Mouse (Mus musculus) layer of hippocampus, adult 2 months (tissue): ENCODE results near the gene Ccdc184. TPM values are rescaled to one million over a fixed set of nuclear protein-coding genes. Genes with fewer than 3 reads are reported as not detected.

Experiments used
- DNase-seq, 2 experiments: peaks; one replicate each; pipeline ENCODE4 v3.0.0; 2022; ENCODE audit warnings: low spot score in 2 of 2
- H3K27ac ChIP-seq: fragments of 200-600 bp; 2 replicates; pipeline ENCODE4 v1.8.1; 2022
- H3K4me3 ChIP-seq: fragments of 200-600 bp; 2 replicates; pipeline ENCODE4 v1.8.1; 2022; ENCODE audit warnings: mild to moderate bottlenecking
- CTCF ChIP-seq: fragments of 200-600 bp; conservative IDR thresholded peaks from 2 replicates; pipeline ENCODE4 v1.8.1; 2022; ENCODE audit warnings: antibody characterized with exemption, mild to moderate bottlenecking, moderate library complexity
- total RNA-seq, 2 experiments: library from RNA; stranded (reverse); gene quantifications; 2 replicates each; pipeline ENCODE4 v1.2.3; 2021

The Ccdc184 gene
- total RNA-seq, 2 experiments from 2014 or later: 10.6 to 10.9 TPM

DNA sequence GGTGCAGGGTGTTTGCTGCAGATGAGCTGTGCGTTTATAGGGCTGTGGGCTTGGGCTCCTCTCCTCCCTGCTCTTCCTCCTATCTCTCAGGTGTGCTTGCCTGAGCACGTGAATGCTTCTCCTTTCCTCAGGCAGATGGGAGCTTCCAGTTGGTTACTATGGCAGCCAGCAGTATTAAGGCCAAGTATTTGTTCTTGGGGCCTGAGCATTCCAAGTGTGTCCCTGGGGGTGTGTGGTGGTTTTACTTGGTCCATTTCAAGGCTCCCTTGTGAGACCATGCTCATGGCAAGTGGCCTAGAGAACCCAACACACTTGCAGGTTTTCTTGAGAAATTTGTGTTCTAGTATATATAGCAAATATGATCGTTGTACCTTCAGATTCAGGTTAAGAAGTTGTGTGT, 28.5 kb downstream of the Ccdc184 start, which contains the start of gene Olfr288:
Olfr288 (minus strand) TSS at position 101 of the 400 bp plus-strand sequence.
- H3K4me3 ChIP-seq: no peak within 1 kb of the TSS
- DNase-seq: no peak
- no peak for TF ChIP-seq CTCF
- H3K27ac ChIP-seq: no peak within 1 kb of the TSS

DNA sequence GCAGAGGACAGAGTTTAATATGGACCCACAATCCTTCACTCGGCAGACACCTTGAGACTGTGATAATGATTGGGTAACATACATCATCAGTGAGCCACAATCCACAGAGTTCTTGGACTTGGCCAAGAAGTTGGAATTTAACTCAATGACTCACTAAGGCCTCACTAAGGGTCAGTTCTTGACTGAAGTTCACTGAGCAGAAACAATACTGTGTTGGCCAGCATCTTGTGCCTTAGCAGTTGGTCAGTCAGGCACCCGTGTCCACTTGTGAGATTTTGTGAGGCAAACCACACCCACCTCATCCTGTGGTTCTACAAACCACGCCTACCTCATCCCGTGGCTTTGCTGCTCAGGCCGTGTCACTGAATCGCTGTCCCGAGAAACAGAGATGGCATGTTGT, 42.7 kb downstream of the Ccdc184 start:
- DNase-seq: no peak
- no peak overlapping the region for H3K4me3 ChIP-seq
- TF ChIP-seq CTCF: no peak
- no peak overlapping the region for H3K27ac ChIP-seq

DNA sequence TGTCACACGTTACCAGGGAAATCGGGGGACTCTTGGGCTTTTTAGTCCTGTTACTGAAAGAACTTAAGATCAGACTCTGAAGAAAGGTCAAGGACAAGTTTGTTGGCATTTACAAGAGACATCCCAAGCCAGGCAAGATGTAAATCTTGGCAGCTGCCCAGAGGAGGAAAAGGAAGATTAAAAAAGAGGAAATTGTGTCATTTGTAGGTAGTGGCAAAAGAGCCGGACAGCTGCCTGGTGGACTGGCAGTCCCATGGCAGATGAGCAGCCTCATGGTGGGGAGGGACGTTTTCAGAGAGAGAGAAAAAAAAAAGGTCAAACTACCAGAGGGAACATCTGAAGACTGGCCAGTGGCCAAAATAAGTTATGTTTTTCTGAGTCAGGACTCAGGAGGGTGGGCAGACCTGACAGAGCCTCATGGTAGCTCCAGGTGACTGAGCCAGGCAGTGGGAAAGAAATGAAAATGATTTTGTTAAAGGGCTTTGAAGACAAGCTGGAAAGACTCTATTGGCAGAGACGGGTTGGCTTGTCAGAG, 46.4 kb downstream of the Ccdc184 start:
- Histone ChIP-seq H3K27ac (no peak overlapping the region), H3K4me3 (no peak overlapping the region)
- no peak for DNase-seq
- TF ChIP-seq CTCF: no peak

DNA sequence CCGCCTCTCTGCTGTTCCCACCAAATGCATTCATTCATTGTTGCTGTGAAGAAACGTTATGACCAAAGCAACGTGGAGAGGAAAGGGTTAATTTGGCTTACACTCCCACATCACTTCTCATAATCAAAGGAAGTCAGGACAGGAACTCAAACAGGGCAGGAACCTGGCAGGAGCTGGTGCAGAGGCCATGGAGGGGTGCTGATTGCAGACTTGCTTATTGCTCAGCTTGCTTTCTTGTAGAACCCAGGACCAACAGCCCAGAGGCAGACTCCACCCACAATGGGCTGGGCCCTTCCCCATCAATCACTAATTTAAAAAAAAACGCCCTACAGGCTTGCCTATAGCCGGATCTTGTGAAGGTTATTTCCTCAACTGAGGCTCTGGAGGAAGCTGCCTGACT, 47.2 kb downstream of the Ccdc184 start:
- no peak overlapping the region for H3K27ac ChIP-seq
- no peak overlapping the region for H3K4me3 ChIP-seq
- DNase-seq: no peak
- TF ChIP-seq CTCF: no peak

Other genes with a start within 250 kb of the Ccdc184 start
- gene Tmem106c, start 203.0 kb upstream of the Ccdc184 start, total RNA-seq: 10 to 100 TPM; 32.8 to 34.1 TPM
- gene Col2a1, start 162.5 kb upstream of the Ccdc184 start, total RNA-seq: 1 to 10 TPM in 1 of 2 experiments, under 1 TPM in 1; 0.61 to 1.2 TPM
- 100 to 1,000 TPM; 333 to 349 TPM for gene Pfkm, start 74.6 kb upstream of the Ccdc184 start, total RNA-seq
- 10 to 100 TPM; 12.7 to 13.5 TPM for gene Senp1, start 73.4 kb upstream of the Ccdc184 start, total RNA-seq
- gene Asb8, start 1.5 kb upstream of the Ccdc184 start, total RNA-seq: 10 to 100 TPM; 51.8 to 55.1 TPM
- gene Olfr288, start 28.4 kb downstream of the Ccdc184 start, total RNA-seq: not detected
- gene Gm44579, start 53.8 kb downstream of the Ccdc184 start, total RNA-seq: not detected
- 1 to 10 TPM; 4.1 to 4.4 TPM for gene Olfr287, start 53.9 kb downstream of the Ccdc184 start, total RNA-seq
- gene Olfr286, start 67.3 kb downstream of the Ccdc184 start, total RNA-seq: not detected
- not detected for gene H1fnt, start 90.1 kb downstream of the Ccdc184 start, total RNA-seq
- gene Zfp641, start 129.0 kb downstream of the Ccdc184 start, total RNA-seq: 1 to 10 TPM; 6.4 to 6.8 TPM
- not detected for gene Olfr285, start 150.2 kb downstream of the Ccdc184 start, total RNA-seq
- gene Olfr284, start 173.8 kb downstream of the Ccdc184 start, total RNA-seq: not detected
- not detected for gene Olfr283, start 213.8 kb downstream of the Ccdc184 start, total RNA-seq